Mouse (Mus musculus) forebrain, embryonic 14.5 days (tissue): ENCODE measurements around the gene Srsf3. TPM values are rescaled to one million over a fixed set of nuclear protein-coding genes. Genes with fewer than 3 reads are reported as not detected.
"Not testable (repeated sequence)": the region's sequence is repeated elsewhere in the genome, so short reads cannot be mapped to it uniquely, and the experiment has no call there.

Experiments used
- ATAC-seq: fragments of 200-750 bp; cut with Nextera tagmentation; 2 replicates; pipeline ENCODE4 v1.8.0; 2017; ENCODE audit warnings: mild to moderate bottlenecking, moderate library complexity
- DNase-seq: peaks from one replicate; pipeline ENCODE4 v3.0.0-alpha.2; 2015; ENCODE audit warnings: low spot score
- H3K27ac ChIP-seq: fragments of 300-500 bp; sonication (generic); 2 replicates; pipeline ENCODE4 v1.5.1; 2014; ENCODE audit warnings: low read depth, mild to moderate bottlenecking, control low read depth, low read length, moderate library complexity
- H3K27me3 ChIP-seq: fragments of 300-500 bp; sonication (generic); replicated peaks from 2 replicates; pipeline ENCODE4 v1.6.1; 2014; ENCODE audit warnings: low read length, control low read depth, mixed read lengths; ENCODE audit not compliant: control insufficient read depth, insufficient read depth
- H3K36me3 ChIP-seq: fragments of 300-500 bp; sonication (generic); 2 replicates; pipeline ENCODE4 v1.6.1; 2014; ENCODE audit warnings: low read length, control low read depth; ENCODE audit not compliant: control insufficient read depth, insufficient read depth
- H3K4me1 ChIP-seq: fragments of 300-500 bp; sonication (generic); 2 replicates; pipeline ENCODE4 v1.6.1; 2014; ENCODE audit warnings: antibody characterized with exemption, low read length, control low read depth; ENCODE audit not compliant: control insufficient read depth, insufficient read depth
- H3K4me2 ChIP-seq: fragments of 300-500 bp; sonication (generic); 2 replicates; pipeline ENCODE4 v1.6.1; 2014; ENCODE audit warnings: mild to moderate bottlenecking, control low read depth, low read length
- H3K4me3 ChIP-seq: fragments of 300-500 bp; sonication (generic); 2 replicates; pipeline ENCODE4 v1.5.1; 2014; ENCODE audit warnings: low read depth, low read length, control low read depth
- H3K9ac ChIP-seq: fragments of 300-500 bp; sonication (generic); 2 replicates; pipeline ENCODE4 v1.6.1; 2014; ENCODE audit warnings: mild to moderate bottlenecking, low read length, control low read depth, moderate library complexity
- H3K9me3 ChIP-seq: fragments of 300-500 bp; sonication (generic); replicated peaks from 2 replicates; pipeline ENCODE4 v1.6.1; 2016; ENCODE audit warnings: low read length, control low read depth, mixed read lengths; ENCODE audit not compliant: control insufficient read depth
- WGBS: fragments of 180-500 bp; shearing (Covaris S2); extraction: QIAGEN DNeasy Blood & Tissue Kit; methylation state at CpG from one replicate; pipeline ENCODE4 v1.1.7; 2014; 5-methylcytosine and 5-hydroxymethylcytosine counted together
- polyA plus RNA-seq: library from polyadenylated mRNA; unstranded; fragments of >200 nt; fragmentation: Nextera tagmentation; extraction: Ambion mirVana; gene quantifications from 2 replicates; pipeline ENCODE4 v1.2.1, GENCODE M21; 2014

Gene Srsf3
- polyA plus RNA-seq, 1 experiment from 2014 or later: 712 TPM

DNA sequence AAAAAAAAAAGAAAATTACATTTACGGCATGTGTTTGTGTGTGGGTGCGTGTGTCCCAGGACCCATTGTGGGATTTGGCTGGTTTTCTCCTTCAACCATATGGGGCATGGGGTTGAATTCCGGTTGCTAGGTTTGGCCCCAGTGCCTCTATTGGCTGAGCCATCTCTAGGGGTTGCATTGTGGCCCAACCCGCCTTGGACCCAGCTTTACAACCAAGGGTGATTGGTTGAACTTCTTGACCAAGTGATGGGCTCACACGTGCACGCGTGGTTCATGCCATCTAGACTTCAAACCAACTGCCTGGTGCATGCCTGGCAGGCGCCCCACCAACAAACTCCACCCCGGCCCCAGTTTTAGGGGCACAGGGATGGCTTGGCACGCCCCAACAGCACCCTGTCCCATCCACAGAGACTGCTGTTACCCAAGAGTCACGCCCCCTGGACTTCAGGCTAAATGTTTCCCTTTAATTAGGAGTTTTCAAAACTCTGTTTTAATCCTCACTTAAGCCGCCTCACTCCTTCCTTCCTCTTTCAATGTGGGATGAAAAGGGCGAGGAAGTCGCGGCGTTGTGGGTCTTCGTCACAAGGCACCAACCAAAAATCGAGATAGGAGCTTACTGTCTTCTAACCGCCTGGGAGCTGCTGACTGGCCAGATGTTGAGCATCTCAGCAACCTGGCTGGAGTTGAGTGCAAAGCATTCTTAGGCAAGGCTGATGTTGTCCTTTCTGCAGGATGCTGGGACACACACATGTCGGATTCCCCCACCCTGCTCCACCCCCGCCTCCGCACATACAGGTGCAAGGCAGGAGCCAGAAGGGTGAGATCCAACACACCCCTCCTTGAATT is 8.2 kb upstream of the Srsf3 start:
- no peak overlapping the region for H3K4me3 ChIP-seq
- no peak overlapping the region for H3K27ac ChIP-seq
- no peak for ATAC-seq
- no peak for DNase-seq
- H3K27me3 ChIP-seq: no peaks in the 10 kb centered on the region
- no peaks in the 10 kb centered on the region for H3K36me3 ChIP-seq
- no peak overlapping the region for H3K9ac ChIP-seq
- H3K4me1 ChIP-seq: peaks cover 5% of the 10 kb centered on the region; the same call in 1 of the 2 replicates
- 33% methylated on average over 22 of the region's 22 CpGs for WGBS
- H3K9me3 ChIP-seq: no peaks in the 10 kb centered on the region
- no peak overlapping the region for H3K4me2 ChIP-seq

GRCm38 (mm10) chr17:29024896-29025565 is 7.4 kb upstream of the Srsf3 start:
- 12% methylated on average over 10 of the region's 10 CpGs for WGBS
- Histone ChIP-seq H3K4me3 (no peak overlapping the region), H3K9ac (no peak overlapping the region), H3K4me1 (peaks cover 5% of the 10 kb centered on the region; the same call in 1 of the 2 replicates), H3K27ac (no peak overlapping the region), H3K27me3 (no peaks in the 10 kb centered on the region), H3K9me3 (no peaks in the 10 kb centered on the region), H3K36me3 (no peaks in the 10 kb centered on the region), H3K4me2 (no peak overlapping the region)
- ATAC-seq (no peak), DNase-seq (no peak)

GRCm38 (mm10) chr17:29026652-29027356 is 5.6 kb upstream of the Srsf3 start:
- peaks cover 9% of the 10 kb centered on the region for H3K4me1 ChIP-seq
- H3K27ac ChIP-seq: no peak overlapping the region
- no peak for DNase-seq
- no peak overlapping the region for H3K4me2 ChIP-seq
- H3K27me3 ChIP-seq: no peaks in the 10 kb centered on the region
- H3K4me3 ChIP-seq: no peak overlapping the region
- WGBS: 30% methylated on average over 5 of the region's 5 CpGs
- no peaks in the 10 kb centered on the region for H3K36me3 ChIP-seq
- no peak for ATAC-seq
- H3K9ac ChIP-seq: no peak overlapping the region
- H3K9me3 ChIP-seq: no peaks in the 10 kb centered on the region

DNA sequence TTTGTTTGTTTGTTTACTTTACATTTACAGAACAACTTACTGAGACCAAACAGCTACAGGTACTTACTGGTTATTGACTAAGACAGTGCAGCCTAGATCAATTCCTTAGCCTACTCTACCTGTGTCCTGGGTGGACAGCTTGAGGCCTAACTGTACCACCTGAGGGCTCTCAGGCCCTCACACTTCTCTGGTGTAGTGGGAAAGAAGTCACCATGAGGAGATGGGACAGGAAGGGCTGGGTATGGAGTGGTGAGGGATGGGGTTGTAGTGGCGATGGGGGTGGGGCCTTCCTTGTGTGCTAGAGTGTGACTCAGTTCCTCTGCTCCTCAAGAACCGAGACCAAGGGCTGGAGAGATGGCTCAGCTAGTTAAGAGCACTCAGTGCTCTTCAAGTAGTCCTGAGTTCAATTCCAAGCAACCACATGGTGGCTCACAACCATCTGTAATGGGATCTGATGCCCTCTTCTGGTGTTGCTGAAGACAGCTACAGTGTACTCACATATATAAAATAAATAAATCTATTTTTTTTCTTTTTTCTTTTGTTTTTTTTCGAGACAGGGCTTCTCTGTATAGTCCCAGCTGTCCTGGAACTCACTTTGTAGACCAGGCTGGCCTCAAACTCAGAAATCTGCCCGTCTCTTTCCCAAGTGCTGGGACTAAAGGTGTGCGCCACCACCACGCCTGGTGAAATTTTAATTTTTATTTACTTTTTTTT is 1.9 kb upstream of the Srsf3 start:
- H3K4me1 ChIP-seq: peaks cover 9% of the 10 kb centered on the region
- 0 out of 2 replicates have a peak, but pooled peaks cover 3% of the 10 kb centered on the region for H3K36me3 ChIP-seq
- H3K9me3 ChIP-seq: no peaks in the 10 kb centered on the region
- no peak overlapping the region for H3K27ac ChIP-seq
- H3K9ac ChIP-seq: no peak overlapping the region
- H3K4me2 ChIP-seq: no peak overlapping the region
- H3K27me3 ChIP-seq: no peaks in the 10 kb centered on the region
- DNase-seq (no peak), ATAC-seq (no peak)
- no peak overlapping the region for H3K4me3 ChIP-seq
- WGBS: 89% methylated on average over 6 of the region's 6 CpGs

DNA sequence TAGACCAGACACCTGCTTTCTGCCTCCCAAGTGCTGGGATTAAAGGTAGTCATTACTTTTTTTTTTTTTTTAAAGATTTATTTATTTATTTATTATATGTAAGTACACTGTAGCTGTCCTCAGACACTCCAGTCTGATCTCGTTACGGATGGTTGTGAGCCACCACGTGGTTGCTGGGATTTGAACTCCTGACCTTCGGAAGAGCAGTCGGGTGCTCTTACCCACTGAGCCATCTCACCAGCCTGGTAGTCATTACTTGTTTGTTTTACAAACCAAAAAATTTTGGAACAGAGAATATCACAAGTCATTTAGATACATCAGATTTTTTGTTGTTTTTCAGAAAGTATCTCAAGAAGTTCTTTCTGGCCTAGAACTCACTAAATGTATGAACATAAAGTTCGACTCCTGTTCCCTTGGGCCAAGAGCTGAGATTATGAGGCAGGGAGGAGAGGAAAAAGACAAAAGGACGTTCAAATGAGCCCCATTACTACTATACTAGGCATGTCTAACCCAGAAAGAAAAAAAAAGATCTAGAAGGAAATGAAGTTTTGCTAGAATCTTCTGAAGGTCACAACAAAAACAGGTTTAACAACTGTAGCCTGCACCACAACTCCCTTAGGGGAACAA is 1.2 kb upstream of the Srsf3 start:
- DNase-seq, ATAC-seq: not testable (repeated sequence)
- 64% methylated on average over 7 of the region's 7 CpGs for WGBS

DNA sequence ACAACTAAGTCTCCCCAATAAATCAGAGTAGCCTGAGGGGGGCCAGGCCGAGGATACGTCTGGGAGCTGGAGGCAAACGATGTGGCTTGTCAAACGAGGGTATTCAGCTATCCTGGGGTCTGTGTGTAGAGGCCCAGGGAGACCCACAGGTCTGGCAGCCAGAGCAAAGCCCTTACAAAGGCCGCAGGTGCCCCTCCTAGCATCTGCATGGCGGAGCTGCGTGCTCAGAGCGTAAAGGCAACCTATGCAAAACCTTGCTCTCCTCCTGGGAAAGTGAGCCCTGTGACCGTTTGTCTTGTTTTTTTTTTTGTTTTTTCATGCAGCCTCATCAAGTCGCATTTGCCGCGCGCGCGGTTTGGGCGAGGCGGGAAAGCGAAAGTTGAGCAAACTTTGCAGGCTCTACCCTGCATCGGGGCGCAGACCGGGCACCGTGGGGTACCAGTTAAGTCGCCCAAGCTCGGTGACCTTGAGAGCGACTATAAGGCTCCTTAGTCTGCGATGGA is 606 bp upstream of the Srsf3 start:
- ATAC-seq: peak; percentile 6
- peaks cover 11% of the 10 kb centered on the region for H3K4me1 ChIP-seq
- H3K4me3 ChIP-seq: peak overlapping the region; percentile 80
- no peak for DNase-seq
- H3K27me3 ChIP-seq: no peaks in the 10 kb centered on the region
- no peaks in the 10 kb centered on the region for H3K9me3 ChIP-seq
- H3K27ac ChIP-seq: peak overlapping the region; percentile 99
- WGBS: under 1% methylated on average over 26 of the region's 26 CpGs
- peak overlapping the region; percentile 65 for H3K4me2 ChIP-seq
- H3K36me3 ChIP-seq: peaks cover 10% of the 10 kb centered on the region
- peak overlapping the region; percentile 86 for H3K9ac ChIP-seq

More for the DNA sequence above, 1.2 kb upstream of the Srsf3 start:
- Histone ChIP-seq H3K4me3 (peak overlapping the region; percentile 80), H3K4me1 (peaks cover 11% of the 10 kb centered on the region), H3K9ac (peak overlapping the region; percentile 86), H3K27ac (peak overlapping the region; percentile 99), H3K4me2 (peak overlapping the region; percentile 65)
- H3K27me3 ChIP-seq, H3K9me3 ChIP-seq, H3K36me3 ChIP-seq: not testable (repeated sequence)

- Histone ChIP-seq H3K9me3 (no peaks in the 10 kb centered on the region), H3K4me1 (peaks cover 11% of the 10 kb centered on the region), H3K36me3 (peaks cover 26% of the 10 kb centered on the region), H3K27me3 (no peaks in the 10 kb centered on the region), H3K9ac (peak overlapping the region; percentile 86), H3K4me2 (peak overlapping the region; percentile 99), H3K4me3 (peak overlapping the region; percentile 80), H3K27ac (no peak overlapping the region)
- no peak for DNase-seq
- 0% methylated on average over 6 of the region's 6 CpGs for WGBS
- no peak for ATAC-seq
These were observed 1.2 kb downstream of the Srsf3 start for GRCm38 (mm10) chr17:29033569-29034061.

DNA sequence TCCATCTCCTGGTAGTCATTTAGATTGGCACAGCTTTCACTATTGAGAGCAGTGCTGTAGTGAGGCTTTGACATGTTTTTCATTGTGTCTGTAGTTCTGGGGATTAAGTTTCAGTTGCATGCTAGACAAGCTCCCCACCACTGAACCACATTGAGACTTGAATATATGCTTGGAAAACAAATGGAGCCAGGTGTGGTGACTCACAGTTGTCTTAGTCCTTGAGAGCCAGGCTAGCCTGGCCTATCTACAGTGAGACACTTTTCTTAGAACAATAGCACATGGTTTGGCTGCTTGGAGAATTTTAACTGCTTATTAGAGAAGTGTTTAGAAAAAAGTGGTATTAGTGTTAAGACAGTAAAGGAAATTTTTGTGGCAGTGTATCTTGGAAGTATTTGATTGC is 1.8 kb downstream of the Srsf3 start:
- H3K9ac ChIP-seq: peak overlapping the region; percentile 86
- H3K4me2 ChIP-seq: peak overlapping the region; percentile 99
- no peaks in the 10 kb centered on the region for H3K9me3 ChIP-seq
- no peak overlapping the region for H3K27ac ChIP-seq
- H3K27me3 ChIP-seq: no peaks in the 10 kb centered on the region
- H3K36me3 ChIP-seq: peaks cover 33% of the 10 kb centered on the region
- no peak for DNase-seq
- peaks cover 11% of the 10 kb centered on the region for H3K4me1 ChIP-seq
- ATAC-seq: no peak
- peak overlapping the region; percentile 80 for H3K4me3 ChIP-seq
